8 mouse cellular contexts compared by ENCODE assay signal in genomic region chr2:13385542-13386345, GRCm38 (mm10).
DNase-seq lines count a peak whose midpoint lies in the region; ATAC-seq and TF ChIP-seq lines count a peak whose summit lies in the region.

No protein-coding gene starts in this region.

- H3K9me3 ChIP-seq in heart, postnatal 0 days (replicated peaks; ENCODE audit: control insufficient read depth, low read length) = no peaks in the 10 kb centered on the region
- H3K9me3 ChIP-seq in lung, postnatal 0 days (ENCODE audit: low read length) = no peaks in the 10 kb centered on the region

- no peaks in the 10 kb centered on the region for H3K4me1 ChIP-seq in spleen, adult 2 months (ENCODE audit: control insufficient read depth, insufficient read depth, insufficient read length)
- H3K4me1 ChIP-seq in heart, postnatal 0 days (ENCODE audit: control insufficient read depth, insufficient read depth) = peaks cover 17% of the 10 kb centered on the region
- H3K4me1 ChIP-seq in lung, postnatal 0 days (ENCODE audit: insufficient read depth, low read depth, low read length) = 0 out of 2 replicates have a peak, but pooled peaks cover 3% of the 10 kb centered on the region

- ATAC-seq in heart, postnatal 0 days (ENCODE audit: insufficient read depth, low read depth) = peak; percentile 72
- peak; percentile 65 for ATAC-seq in lung, postnatal 0 days

- no peaks in the 10 kb centered on the region for H3K36me3 ChIP-seq in spleen, adult 2 months (ENCODE audit: control insufficient read depth, insufficient read depth, low read length)
- H3K36me3 ChIP-seq in heart, postnatal 0 days (replicated peaks; ENCODE audit: control insufficient read depth, insufficient read depth, low read length) = no peaks in the 10 kb centered on the region
- no peaks in the 10 kb centered on the region for H3K36me3 ChIP-seq in lung, postnatal 0 days (ENCODE audit: insufficient read depth, low read length)

- TF ChIP-seq POLR2A in spleen, adult 2 months (IDR thresholded peaks at IDR 0.05; ENCODE audit: low read depth, low read length) = no peak

- WGBS in spleen, adult 2 months = 90% methylated on average over 3 of the region's 3 CpGs
- WGBS in heart, postnatal 0 days = 41% methylated on average over 3 of the region's 3 CpGs
- 38% methylated on average over 3 of the region's 3 CpGs for WGBS in lung, postnatal 0 days

- H3K4me2 ChIP-seq in heart, postnatal 0 days (ENCODE audit: low read depth, low read length) = no peak overlapping the region
- H3K4me2 ChIP-seq in lung, postnatal 0 days (replicated peaks; ENCODE audit: low read depth, low read length) = no peak overlapping the region

- TF ChIP-seq EP300 in heart, postnatal 0 days (IDR thresholded peaks at IDR 0.05; ENCODE audit: low read depth) = no peak
- peak; percentile 35; the same call in 1 of the 2 replicates for TF ChIP-seq EP300 in lung, postnatal 0 days (IDR thresholded peaks at IDR 0.05)

- DNase-seq in spleen, adult 2 months (ENCODE audit: low read depth in 1 of 2, low spot score in 2 of 2) = no peak
- no peak for DNase-seq in spleen, postnatal 14 days (ENCODE audit: low spot score in 2 of 2)
- no peak for DNase-seq in heart, postnatal 0 days (ENCODE audit: low spot score)
- peak; percentile 28 for DNase-seq in lung, postnatal 0 days (ENCODE audit: low spot score)
- no peak for DNase-seq in frontal cortex, postnatal 36 days (ENCODE audit: low spot score in 2 of 2)
- DNase-seq in cerebellum, adult 9-11 months = no peak
- no peak for DNase-seq in thymus, postnatal 4 days
- DNase-seq in frontal cortex, postnatal 10 days (ENCODE audit: low spot score in 2 of 2) = no peak

- TF ChIP-seq CTCF in spleen, adult 2 months (IDR thresholded peaks at IDR 0.05; ENCODE audit: extremely low read depth, insufficient read depth, insufficient read length, insufficient replicate concordance) = no peak
- no peak for TF ChIP-seq CTCF in heart, postnatal 0 days (IDR thresholded peaks at IDR 0.05; ENCODE audit: low read depth)
- TF ChIP-seq CTCF in lung, postnatal 0 days (IDR thresholded peaks at IDR 0.05) = 0 out of 2 replicates have a peak, but pooled peaks have one; percentile 3

- H3K4me3 ChIP-seq in spleen, adult 2 months (ENCODE audit: extremely low read depth, insufficient read depth, insufficient read length) = no peak overlapping the region
- H3K4me3 ChIP-seq in heart, postnatal 0 days (ENCODE audit: low read depth, low read length) = no peak overlapping the region
- no peak overlapping the region for H3K4me3 ChIP-seq in lung, postnatal 0 days (ENCODE audit: low read depth, low read length)

- no peaks in the 10 kb centered on the region for H3K27me3 ChIP-seq in spleen, adult 2 months (ENCODE audit: control insufficient read depth, insufficient read depth, low read length)
- no peaks in the 10 kb centered on the region for H3K27me3 ChIP-seq in heart, postnatal 0 days (ENCODE audit: control insufficient read depth, insufficient read depth, low read length)
- no peaks in the 10 kb centered on the region for H3K27me3 ChIP-seq in lung, postnatal 0 days (replicated peaks; ENCODE audit: insufficient read depth, low read length)

- H3K9ac ChIP-seq in heart, postnatal 0 days (replicated peaks; ENCODE audit: low read depth, low read length) = no peak overlapping the region
- no peak overlapping the region for H3K9ac ChIP-seq in lung, postnatal 0 days (replicated peaks; ENCODE audit: low read depth)

- peak overlapping the region; percentile 30; the same call in 1 of the 2 replicates for H3K27ac ChIP-seq in spleen, adult 2 months (ENCODE audit: insufficient read depth, low read length)
- peak overlapping the region; percentile 86 for H3K27ac ChIP-seq in heart, postnatal 0 days (ENCODE audit: low read depth)
- H3K27ac ChIP-seq in lung, postnatal 0 days (ENCODE audit: low read length) = peak overlapping the region; percentile 82

Comparison
In these comparisons a context has a peak if more than half of its experiments do, and no peak if none do; other contexts are left out.
1. H3K27ac ChIP-seq: peak in every context shown above with its lines; median percentile 86 in heart, postnatal 0 days; 82 in lung, postnatal 0 days; 30 in spleen, adult 2 months.